ENCODE assay signal across 8 mouse cellular contexts in the genomic region with DNA sequence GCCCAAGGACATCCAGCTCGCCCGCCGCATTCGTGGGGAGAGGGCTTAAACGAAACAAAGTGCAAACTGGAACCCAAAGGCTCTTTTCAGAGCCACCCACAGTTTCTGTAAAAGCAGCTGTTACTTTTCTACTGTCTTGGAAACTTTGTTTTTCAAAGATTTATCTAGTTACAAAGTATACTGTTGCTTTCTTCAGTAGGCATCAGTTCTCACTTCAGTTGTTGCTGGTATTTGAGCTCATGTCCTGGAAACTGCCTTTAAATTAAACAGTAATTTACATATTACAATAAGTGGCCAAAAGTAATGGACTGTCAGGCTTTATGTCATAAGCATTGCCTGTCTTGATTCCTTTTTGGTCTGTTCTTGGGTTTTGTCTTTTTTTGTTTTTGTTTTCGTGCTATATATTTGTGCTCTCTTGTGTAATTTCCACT. TPM values are rescaled to one million over a fixed set of nuclear protein-coding genes. Genes with fewer than 3 reads are reported as not detected.
DNase-seq lines count a peak whose midpoint lies in the region; ATAC-seq and TF ChIP-seq lines count a peak whose summit lies in the region.

No protein-coding gene starts in this region.

- H3K27ac ChIP-seq in lung, embryonic 14.5 days (ENCODE audit: low read depth), result peak overlapping the region; percentile 97
- H3K27ac ChIP-seq in intestine, postnatal 0 days (ENCODE audit: low read depth, low read length), result no peak overlapping the region
- no peak overlapping the region for H3K27ac ChIP-seq in small intestine, adult 2 months (ENCODE audit: insufficient read depth, low read depth, low read length)

- H3K36me3 ChIP-seq in lung, embryonic 14.5 days (ENCODE audit: insufficient read depth), result no peaks in the 10 kb centered on the region
- no peaks in the 10 kb centered on the region for H3K36me3 ChIP-seq in intestine, postnatal 0 days (ENCODE audit: control insufficient read depth, insufficient read depth)
- H3K36me3 ChIP-seq in small intestine, adult 2 months (ENCODE audit: control insufficient read depth, insufficient read depth, low read length), result no peaks in the 10 kb centered on the region

- WGBS in lung, embryonic 14.5 days, result 1% methylated on average over 6 of the region's 6 CpGs
- 8% methylated on average over 6 of the region's 6 CpGs for WGBS in intestine, postnatal 0 days
- 12% methylated on average over 6 of the region's 6 CpGs for WGBS in small intestine, adult 2 months

- H3K4me3 ChIP-seq in lung, embryonic 14.5 days (ENCODE audit: low read depth, low read length), result peak overlapping the region; percentile 41
- H3K4me3 ChIP-seq in intestine, postnatal 0 days (ENCODE audit: low read depth, low read length), result peak overlapping the region; percentile 20; the same call in 1 of the 2 replicates
- H3K4me3 ChIP-seq in small intestine, adult 2 months (ENCODE audit: low read depth, low read length), result peak overlapping the region; percentile 39

- peaks cover 11% of the 10 kb centered on the region for H3K4me1 ChIP-seq in lung, embryonic 14.5 days (ENCODE audit: insufficient read depth)
- H3K4me1 ChIP-seq in intestine, postnatal 0 days (replicated peaks; ENCODE audit: control insufficient read depth, insufficient read depth, low read length), result peaks cover 3% of the 10 kb centered on the region; the same call in 1 of the 2 replicates
- H3K4me1 ChIP-seq in small intestine, adult 2 months (ENCODE audit: control insufficient read depth, insufficient read depth, insufficient read length, low read length), result peaks cover 5% of the 10 kb centered on the region; the same call in 1 of the 2 replicates

- H3K27me3 ChIP-seq in lung, embryonic 14.5 days (ENCODE audit: insufficient read depth, low read length), result no peaks in the 10 kb centered on the region
- H3K27me3 ChIP-seq in intestine, postnatal 0 days (replicated peaks; ENCODE audit: control insufficient read depth, insufficient read depth, low read length), result no peaks in the 10 kb centered on the region
- H3K27me3 ChIP-seq in small intestine, adult 2 months (ENCODE audit: control insufficient read depth, insufficient read depth, low read length), result no peaks in the 10 kb centered on the region

- H3K4me2 ChIP-seq in lung, embryonic 14.5 days, result peak overlapping the region; percentile 82
- peak overlapping the region; percentile 47 for H3K4me2 ChIP-seq in intestine, postnatal 0 days (replicated peaks; ENCODE audit: low read depth)

- ATAC-seq in lung, embryonic 14.5 days (ENCODE audit: insufficient read depth), result no peak
- ATAC-seq in intestine, postnatal 0 days, result no peak

- peak overlapping the region; percentile 76 for H3K9ac ChIP-seq in lung, embryonic 14.5 days
- no peak overlapping the region for H3K9ac ChIP-seq in intestine, postnatal 0 days (ENCODE audit: low read depth, low read length)

- H3K9me3 ChIP-seq in lung, embryonic 14.5 days (ENCODE audit: low read depth, low read length), result no peaks in the 10 kb centered on the region
- H3K9me3 ChIP-seq in intestine, postnatal 0 days (ENCODE audit: control insufficient read depth), result no peaks in the 10 kb centered on the region

- TF ChIP-seq CTCF in lung, embryonic 14.5 days (IDR thresholded peaks at IDR 0.05; ENCODE audit: low read depth), result no peak
- TF ChIP-seq CTCF in intestine, postnatal 0 days (IDR thresholded peaks at IDR 0.05; ENCODE audit: low read depth), result no peak
- TF ChIP-seq CTCF in small intestine, adult 2 months (IDR thresholded peaks at IDR 0.05; ENCODE audit: extremely low read depth, insufficient read length, insufficient replicate concordance, low read depth, low read length), result no peak

- TF ChIP-seq POLR2A in small intestine, adult 2 months (IDR thresholded peaks at IDR 0.05; ENCODE audit: low read depth, low read length), result no peak

- peak; percentile 54 for DNase-seq in lung, embryonic 14.5 days
- DNase-seq in lung, postnatal 14 days, result no peak
- peak; percentile 65 for DNase-seq in embryo, embryonic 9.5 days (ENCODE audit: extremely low spot score)
- DNase-seq in right cerebral cortex, adult 2 months (ENCODE audit: low spot score in 2 of 2), result no peak
- DNase-seq in cerebellum, adult 9-11 months, result no peak
- DNase-seq in lung, postnatal 36 days, result no peak

RNA-seq across cellular contexts. Expression of a gene that starts 0.7 kb away (rescaled TPM):
- polyA plus RNA-seq in lung, embryonic 14.5 days (2014; fragmentation: Nextera tagmentation; extraction: Ambion mirVana), result 18.4 and 18.7 TPM in 2 replicates
- 1.3 and 1.5 TPM in 2 replicates for polyA plus RNA-seq in intestine, postnatal 0 days (2015; fragmentation: Nextera tagmentation; extraction: Ambion mirVana)
- polyA plus RNA-seq in small intestine, adult 2 months (2012; rRNA removed), result 39.8 and 49.8 TPM in 2 replicates

RNA-seq across cellular contexts. Expression of a gene that starts 1.8 kb away (rescaled TPM):
- 70.8 and 71.5 TPM in 2 replicates for polyA plus RNA-seq in lung, embryonic 14.5 days (2014; fragmentation: Nextera tagmentation; extraction: Ambion mirVana)
- polyA plus RNA-seq in intestine, postnatal 0 days (2015; fragmentation: Nextera tagmentation; extraction: Ambion mirVana), result 11.7 and 12.1 TPM in 2 replicates
- 32.5 and 55.3 TPM in 2 replicates for polyA plus RNA-seq in small intestine, adult 2 months (2012; rRNA removed)

RNA-seq across cellular contexts. Expression of a gene that starts 4.1 kb away (rescaled TPM):
- 4.3 and 7.5 TPM in 2 replicates for polyA plus RNA-seq in lung, embryonic 14.5 days (2014; fragmentation: Nextera tagmentation; extraction: Ambion mirVana)
- polyA plus RNA-seq in intestine, postnatal 0 days (2015; fragmentation: Nextera tagmentation; extraction: Ambion mirVana), result 0.76 and 1.4 TPM in 2 replicates
- 17.0 and 25.9 TPM in 2 replicates for polyA plus RNA-seq in small intestine, adult 2 months (2012; rRNA removed)

RNA-seq across cellular contexts. Expression of a gene that starts 6.2 kb away (rescaled TPM):
- 1.6 and 4.0 TPM in 2 replicates for polyA plus RNA-seq in lung, embryonic 14.5 days (2014; fragmentation: Nextera tagmentation; extraction: Ambion mirVana)
- polyA plus RNA-seq in intestine, postnatal 0 days (2015; fragmentation: Nextera tagmentation; extraction: Ambion mirVana), result 0.37 and 0.48 TPM in 2 replicates
- polyA plus RNA-seq in small intestine, adult 2 months (2012; rRNA removed), result 17.8 and 19.7 TPM in 2 replicates

RNA-seq across cellular contexts. Expression of a gene that starts 7.4 kb away (rescaled TPM):
- 11.3 and 16.9 TPM in 2 replicates for polyA plus RNA-seq in lung, embryonic 14.5 days (2014; fragmentation: Nextera tagmentation; extraction: Ambion mirVana)
- 1.2 and 1.4 TPM in 2 replicates for polyA plus RNA-seq in intestine, postnatal 0 days (2015; fragmentation: Nextera tagmentation; extraction: Ambion mirVana)
- polyA plus RNA-seq in small intestine, adult 2 months (2012; rRNA removed), result 39.3 and 49.1 TPM in 2 replicates

Comparison
In these comparisons a context has a peak if more than half of its experiments do, and no peak if none do; other contexts are left out.
1. DNase-seq: peak in lung, embryonic 14.5 days (single experiment) and embryo, embryonic 9.5 days (single experiment); none in lung, postnatal 14 days (single experiment), right cerebral cortex, adult 2 months (0 of 2), cerebellum, adult 9-11 months (single experiment) and lung, postnatal 36 days (single experiment).
2. Peak in every context shown above with its lines, with median percentiles within 50 percentile points of each other: H3K4me3 ChIP-seq.